In genomic region chr11:60385946-60386345, GRCm38 (mm10) we compare ENCODE assay signal across 23 mouse cellular contexts. TPM values are rescaled to one million over a fixed set of nuclear protein-coding genes. Genes with fewer than 3 reads are reported as not detected.
DNase-seq lines count a peak whose midpoint lies in the region; ATAC-seq and TF ChIP-seq lines count a peak whose summit lies in the region.
"Had no signal": no experiment of that assay in that cellular context is flagged by ENCODE, and none has a peak within 500 bp of the region (broad histone marks: within the 10 kb centered on the region; RNA-seq: fewer than 3 reads in every experiment).

No protein-coding gene starts in this region.

- no peak overlapping the region for H3K4me2 ChIP-seq in forebrain, embryonic 13.5 days
- H3K4me2 ChIP-seq in midbrain, embryonic 12.5 days (replicated peaks), result no peak overlapping the region
- H3K4me2 ChIP-seq in hindbrain, postnatal 0 days (ENCODE audit: low read depth, low read length), result no peak overlapping the region
- H3K4me2 ChIP-seq in neural tube, embryonic 14.5 days (ENCODE audit: low read depth, low read length), result no peak overlapping the region
- H3K4me2 ChIP-seq: kidney, embryonic 15.5 days; limb, embryonic 15.5 days; liver, embryonic 15.5 days; lung, embryonic 15.5 days had no signal

- 82% methylated on average over 5 of the region's 5 CpGs for whole genome bisulfite sequencing in forebrain, embryonic 13.5 days
- 82% methylated on average over 5 of the region's 5 CpGs for WGBS in forebrain, embryonic 10.5 days
- 86% methylated on average over 5 of the region's 5 CpGs for WGBS in midbrain, embryonic 12.5 days
- WGBS in midbrain, embryonic 10.5 days, result 90% methylated on average over 5 of the region's 5 CpGs
- 67% methylated on average over 5 of the region's 5 CpGs for WGBS in hindbrain, postnatal 0 days
- 71% methylated on average over 5 of the region's 5 CpGs for WGBS in neural tube, embryonic 14.5 days

- peak overlapping the region; percentile 74 for H3K27ac ChIP-seq in forebrain, embryonic 13.5 days
- H3K27ac ChIP-seq in forebrain, embryonic 10.5 days, result no peak overlapping the region
- peak overlapping the region; percentile 84 for H3K27ac ChIP-seq in midbrain, embryonic 12.5 days (replicated peaks)
- H3K27ac ChIP-seq in midbrain, embryonic 10.5 days (replicated peaks), result no peak overlapping the region
- peak overlapping the region; percentile 83 for H3K27ac ChIP-seq in hindbrain, postnatal 0 days
- peak overlapping the region; percentile 93 for H3K27ac ChIP-seq in neural tube, embryonic 14.5 days (ENCODE audit: low read depth, low read length)
- H3K27ac ChIP-seq: kidney, embryonic 15.5 days; limb, embryonic 15.5 days; liver, embryonic 15.5 days; lung, embryonic 15.5 days had no signal

- ATAC-seq in forebrain, embryonic 13.5 days, result no peak
- no peak for ATAC-seq in midbrain, embryonic 12.5 days (ENCODE audit: low FRiP score, low read depth)
- ATAC-seq in hindbrain, postnatal 0 days, result no peak
- ATAC-seq in neural tube, embryonic 14.5 days (ENCODE audit: low read depth), result no peak

- H3K4me1 ChIP-seq in forebrain, embryonic 13.5 days, result peaks cover 17% of the 10 kb centered on the region
- H3K4me1 ChIP-seq in forebrain, embryonic 10.5 days, result peaks cover 22% of the 10 kb centered on the region
- H3K4me1 ChIP-seq in midbrain, embryonic 12.5 days, result peaks cover 15% of the 10 kb centered on the region
- H3K4me1 ChIP-seq in midbrain, embryonic 10.5 days, result peaks cover 19% of the 10 kb centered on the region
- peaks cover 16% of the 10 kb centered on the region for H3K4me1 ChIP-seq in hindbrain, postnatal 0 days (ENCODE audit: insufficient read depth, low read length)
- H3K4me1 ChIP-seq in neural tube, embryonic 14.5 days (ENCODE audit: control insufficient read depth, insufficient read depth, low read length), result peaks cover 18% of the 10 kb centered on the region
- H3K4me1 ChIP-seq: liver, embryonic 15.5 days had no signal

- no peak overlapping the region for H3K4me3 ChIP-seq in forebrain, embryonic 13.5 days
- H3K4me3 ChIP-seq in forebrain, embryonic 10.5 days, result no peak overlapping the region
- H3K4me3 ChIP-seq in midbrain, embryonic 12.5 days, result no peak overlapping the region
- H3K4me3 ChIP-seq in midbrain, embryonic 10.5 days, result no peak overlapping the region
- no peak overlapping the region for H3K4me3 ChIP-seq in hindbrain, postnatal 0 days (ENCODE audit: low read length)
- H3K4me3 ChIP-seq in neural tube, embryonic 14.5 days (ENCODE audit: low read depth, low read length), result no peak overlapping the region
- H3K4me3 ChIP-seq: heart, embryonic 12.5 days; kidney, embryonic 15.5 days; limb, embryonic 15.5 days; liver, embryonic 15.5 days; lung, embryonic 15.5 days; megakaryocyte, embryonic 14.5 days had no signal

- no peak for DNase-seq in forebrain, embryonic 10.5 days (ENCODE audit: extremely low spot score, low spot score)
- DNase-seq in midbrain, embryonic 10.5 days (ENCODE audit: low spot score), result no peak
- DNase-seq in hindbrain, postnatal 0 days (ENCODE audit: low spot score), result no peak
- no peak for DNase-seq in adrenal gland, postnatal 14 days
- DNase-seq in thymus, postnatal 14 days, result no peak
- DNase-seq: adrenal gland, postnatal 36 days; cerebellum, adult 9-10 months; gastrocnemius, postnatal 25 days; heart, adult 18-20 months; heart, postnatal 10 days; kidney, adult 11 months; kidney, postnatal 36 days; lung, postnatal 36 days; right cerebral cortex, postnatal 25 days had no signal

- H3K9ac ChIP-seq in forebrain, embryonic 13.5 days, result no peak overlapping the region
- H3K9ac ChIP-seq in midbrain, embryonic 12.5 days (replicated peaks), result no peak overlapping the region
- H3K9ac ChIP-seq in hindbrain, postnatal 0 days (replicated peaks; ENCODE audit: low read length), result no peak overlapping the region
- no peak overlapping the region for H3K9ac ChIP-seq in neural tube, embryonic 14.5 days (replicated peaks; ENCODE audit: low read depth, low read length)
- H3K9ac ChIP-seq: heart, embryonic 12.5 days; kidney, embryonic 15.5 days; limb, embryonic 15.5 days; liver, embryonic 15.5 days; lung, embryonic 15.5 days had no signal

- no peaks in the 10 kb centered on the region for H3K9me3 ChIP-seq in forebrain, embryonic 13.5 days (replicated peaks)
- H3K9me3 ChIP-seq in forebrain, embryonic 10.5 days, result no peaks in the 10 kb centered on the region
- no peaks in the 10 kb centered on the region for H3K9me3 ChIP-seq in midbrain, embryonic 12.5 days
- no peaks in the 10 kb centered on the region for H3K9me3 ChIP-seq in midbrain, embryonic 10.5 days (replicated peaks)
- H3K9me3 ChIP-seq in hindbrain, postnatal 0 days (ENCODE audit: low read length), result no peaks in the 10 kb centered on the region
- H3K9me3 ChIP-seq in neural tube, embryonic 14.5 days (ENCODE audit: control insufficient read depth, low read length), result no peaks in the 10 kb centered on the region
- H3K9me3 ChIP-seq: kidney, embryonic 15.5 days; limb, embryonic 15.5 days; liver, embryonic 15.5 days; lung, embryonic 15.5 days had no signal

- H3K36me3 ChIP-seq in forebrain, embryonic 13.5 days (ENCODE audit: poor library complexity, severe bottlenecking), result no peaks in the 10 kb centered on the region
- H3K36me3 ChIP-seq in forebrain, embryonic 10.5 days (replicated peaks), result no peaks in the 10 kb centered on the region
- no peaks in the 10 kb centered on the region for H3K36me3 ChIP-seq in midbrain, embryonic 12.5 days
- H3K36me3 ChIP-seq in midbrain, embryonic 10.5 days, result no peaks in the 10 kb centered on the region
- H3K36me3 ChIP-seq in hindbrain, postnatal 0 days (ENCODE audit: insufficient read depth, low read length), result no peaks in the 10 kb centered on the region
- H3K36me3 ChIP-seq in neural tube, embryonic 14.5 days (ENCODE audit: control insufficient read depth, insufficient read depth, low read length), result no peaks in the 10 kb centered on the region
- H3K36me3 ChIP-seq: heart, embryonic 12.5 days; kidney, embryonic 15.5 days; limb, embryonic 15.5 days; liver, embryonic 15.5 days; lung, embryonic 15.5 days had no signal

- no peak for TF ChIP-seq CTCF in hindbrain, postnatal 0 days (IDR thresholded peaks at IDR 0.05; ENCODE audit: low read depth)

- H3K27me3 ChIP-seq in forebrain, embryonic 13.5 days, result no peaks in the 10 kb centered on the region
- H3K27me3 ChIP-seq in forebrain, embryonic 10.5 days (ENCODE audit: poor library complexity, severe bottlenecking), result peaks cover 20% of the 10 kb centered on the region
- no peaks in the 10 kb centered on the region for H3K27me3 ChIP-seq in midbrain, embryonic 12.5 days
- no peaks in the 10 kb centered on the region for H3K27me3 ChIP-seq in midbrain, embryonic 10.5 days (ENCODE audit: low read depth, poor library complexity, severe bottlenecking)
- no peaks in the 10 kb centered on the region for H3K27me3 ChIP-seq in hindbrain, postnatal 0 days (ENCODE audit: insufficient read depth, low read length)
- H3K27me3 ChIP-seq in neural tube, embryonic 14.5 days (ENCODE audit: control insufficient read depth, insufficient read depth, low read length), result no peaks in the 10 kb centered on the region
- H3K27me3 ChIP-seq: limb, embryonic 15.5 days; lung, embryonic 15.5 days had no signal

RNA-seq across cellular contexts. Expression of gene Gid4, which starts 31.0 kb away (rescaled TPM):
- 23.4 and 24.0 TPM in 2 replicates for polyA plus RNA-seq in forebrain, embryonic 13.5 days (2015; fragmentation: Nextera tagmentation; extraction: Ambion mirVana)
- polyA plus RNA-seq in forebrain, embryonic 10.5 days (2016; fragmentation: Nextera tagmentation; extraction: Ambion mirVana), result 29.5 and 33.5 TPM in 2 replicates
- polyA plus RNA-seq in midbrain, embryonic 12.5 days (2016; fragmentation: Nextera tagmentation; extraction: Ambion mirVana), result 32.4 and 36.1 TPM in 2 replicates
- polyA plus RNA-seq in midbrain, embryonic 10.5 days (2016; fragmentation: Nextera tagmentation; extraction: Ambion mirVana), result 31.7 and 32.5 TPM in 2 replicates
- total RNA-seq in hindbrain, postnatal 0 days (2014; rRNA removed), result 29.8 and 31.1 TPM in 2 replicates
- polyA plus RNA-seq in hindbrain, postnatal 0 days (2015; fragmentation: Nextera tagmentation; extraction: Ambion mirVana), result 19.7 and 20.4 TPM in 2 replicates
- polyA plus RNA-seq in neural tube, embryonic 14.5 days (2014; fragmentation: Nextera tagmentation; extraction: Ambion mirVana), result 26.6 and 27.6 TPM in 2 replicates
- total RNA-seq in adrenal gland, postnatal 14 days (2021), result 53.9 and 56.5 TPM in 2 replicates

RNA-seq across cellular contexts. Expression of gene Atpaf2, which starts 32.3 kb away (rescaled TPM):
- 45.4 and 46.8 TPM in 2 replicates for polyA plus RNA-seq in forebrain, embryonic 13.5 days (2015; fragmentation: Nextera tagmentation; extraction: Ambion mirVana)
- 53.5 and 54.8 TPM in 2 replicates for polyA plus RNA-seq in forebrain, embryonic 10.5 days (2016; fragmentation: Nextera tagmentation; extraction: Ambion mirVana)
- polyA plus RNA-seq in midbrain, embryonic 12.5 days (2016; fragmentation: Nextera tagmentation; extraction: Ambion mirVana), result 33.9 and 36.8 TPM in 2 replicates
- 51.8 and 52.1 TPM in 2 replicates for polyA plus RNA-seq in midbrain, embryonic 10.5 days (2016; fragmentation: Nextera tagmentation; extraction: Ambion mirVana)
- total RNA-seq in hindbrain, postnatal 0 days (2014; rRNA removed), result 29.2 and 63.4 TPM in 2 replicates
- 45.8 and 48.4 TPM in 2 replicates for polyA plus RNA-seq in hindbrain, postnatal 0 days (2015; fragmentation: Nextera tagmentation; extraction: Ambion mirVana)
- polyA plus RNA-seq in neural tube, embryonic 14.5 days (2014; fragmentation: Nextera tagmentation; extraction: Ambion mirVana), result 44.1 and 45.8 TPM in 2 replicates
- 103 and 111 TPM in 2 replicates for total RNA-seq in adrenal gland, postnatal 14 days (2021)

RNA-seq across cellular contexts. Expression of gene Drc3, which starts 32.8 kb away (rescaled TPM):
- polyA plus RNA-seq in forebrain, embryonic 13.5 days (2015; fragmentation: Nextera tagmentation; extraction: Ambion mirVana), result 3.1 and 5.8 TPM in 2 replicates
- polyA plus RNA-seq in forebrain, embryonic 10.5 days (2016; fragmentation: Nextera tagmentation; extraction: Ambion mirVana), result 1.5 and 1.6 TPM in 2 replicates
- 2.5 and 2.7 TPM in 2 replicates for polyA plus RNA-seq in midbrain, embryonic 12.5 days (2016; fragmentation: Nextera tagmentation; extraction: Ambion mirVana)
- polyA plus RNA-seq in midbrain, embryonic 10.5 days (2016; fragmentation: Nextera tagmentation; extraction: Ambion mirVana), result 1.7 and 1.8 TPM in 2 replicates
- 8.4 and 12.4 TPM in 2 replicates for total RNA-seq in hindbrain, postnatal 0 days (2014; rRNA removed)
- 6.8 and 7.9 TPM in 2 replicates for polyA plus RNA-seq in hindbrain, postnatal 0 days (2015; fragmentation: Nextera tagmentation; extraction: Ambion mirVana)
- polyA plus RNA-seq in neural tube, embryonic 14.5 days (2014; fragmentation: Nextera tagmentation; extraction: Ambion mirVana), result 5.2 TPM in 2 replicates
- total RNA-seq in adrenal gland, postnatal 14 days (2021), result 1.6 TPM in 2 replicates

RNA-seq across cellular contexts. Expression of gene Tom1l2, which starts 33.2 kb away (rescaled TPM):
- 29.7 and 35.3 TPM in 2 replicates for polyA plus RNA-seq in forebrain, embryonic 13.5 days (2015; fragmentation: Nextera tagmentation; extraction: Ambion mirVana)
- polyA plus RNA-seq in forebrain, embryonic 10.5 days (2016; fragmentation: Nextera tagmentation; extraction: Ambion mirVana), result 18.0 TPM in 2 replicates
- polyA plus RNA-seq in midbrain, embryonic 12.5 days (2016; fragmentation: Nextera tagmentation; extraction: Ambion mirVana), result 33.3 and 37.3 TPM in 2 replicates
- 17.6 and 26.2 TPM in 2 replicates for polyA plus RNA-seq in midbrain, embryonic 10.5 days (2016; fragmentation: Nextera tagmentation; extraction: Ambion mirVana)
- total RNA-seq in hindbrain, postnatal 0 days (2014; rRNA removed), result 109 and 124 TPM in 2 replicates
- 44.7 and 48.2 TPM in 2 replicates for polyA plus RNA-seq in hindbrain, postnatal 0 days (2015; fragmentation: Nextera tagmentation; extraction: Ambion mirVana)
- polyA plus RNA-seq in neural tube, embryonic 14.5 days (2014; fragmentation: Nextera tagmentation; extraction: Ambion mirVana), result 47.8 and 50.9 TPM in 2 replicates
- total RNA-seq in adrenal gland, postnatal 14 days (2021), result 55.9 and 65.0 TPM in 2 replicates

Comparison
In these comparisons a context has a peak if more than half of its experiments do, and no peak if none do; other contexts are left out.
1. H3K27ac ChIP-seq: peak in forebrain, embryonic 13.5 days (single experiment), midbrain, embryonic 12.5 days (single experiment), hindbrain, postnatal 0 days (single experiment) and neural tube, embryonic 14.5 days (single experiment); none in forebrain, embryonic 10.5 days (single experiment) and midbrain, embryonic 10.5 days (single experiment).